Mouse (Mus musculus) kidney, embryonic 15.5 days (tissue): ENCODE measurements around the gene Adgrf5. TPM values are rescaled to one million over a fixed set of nuclear protein-coding genes. Genes with fewer than 3 reads are reported as not detected.
A peak's percentile ranks its signal among the peaks of the same experiment; 100 is the strongest.

ENCODE experiments used
- ATAC-seq: fragments of 200-750 bp; cut with Nextera tagmentation; replicated peaks from 2 replicates; pipeline ENCODE4 v1.8.0; 2017; ENCODE audit warnings: moderate TSS enrichment; ENCODE audit not compliant: low FRiP score
- H3K27ac ChIP-seq: fragments of 300-500 bp; sonication (generic); 2 replicates; pipeline ENCODE4 v1.5.1; 2015; ENCODE audit warnings: mild to moderate bottlenecking, inconsistent platforms
- H3K27me3 ChIP-seq: fragments of 300-500 bp; sonication (generic); 2 replicates; pipeline ENCODE4 v1.6.1; 2015; ENCODE audit warnings: inconsistent platforms
- H3K36me3 ChIP-seq: fragments of 300-500 bp; sonication (generic); 2 replicates; pipeline ENCODE4 v1.6.1; 2015; ENCODE audit warnings: inconsistent platforms
- H3K4me1 ChIP-seq: fragments of 300-500 bp; sonication (generic); 2 replicates; pipeline ENCODE4 v1.6.1; 2015; ENCODE audit warnings: inconsistent platforms
- H3K4me2 ChIP-seq: fragments of 300-500 bp; sonication (generic); 2 replicates; pipeline ENCODE4 v1.6.1; 2015; ENCODE audit warnings: moderate library complexity, mild to moderate bottlenecking, inconsistent platforms
- H3K4me3 ChIP-seq: fragments of 300-500 bp; sonication (generic); replicated peaks from 2 replicates; pipeline ENCODE4 v1.5.1; 2015; ENCODE audit warnings: mild to moderate bottlenecking, inconsistent platforms
- H3K9ac ChIP-seq: fragments of 300-500 bp; sonication (generic); 2 replicates; pipeline ENCODE4 v1.6.1; 2015; ENCODE audit warnings: mild to moderate bottlenecking, inconsistent platforms
- H3K9me3 ChIP-seq: fragments of 300-500 bp; sonication (generic); replicated peaks from 2 replicates; pipeline ENCODE4 v1.6.1; 2016; ENCODE audit warnings: inconsistent platforms
- WGBS: fragments of 180-500 bp; shearing (Covaris S2); methylation state at CpG from one replicate; pipeline ENCODE4 v1.1.7; 2015; ENCODE audit warnings: mixed read lengths; 5-methylcytosine and 5-hydroxymethylcytosine counted together
- polyA plus RNA-seq: library from polyadenylated mRNA; unstranded; fragments of >200 nt; fragmentation: Nextera tagmentation; extraction: Ambion mirVana; gene quantifications from 2 replicates; pipeline ENCODE4 v1.2.1, GENCODE M21; 2015

Adgrf5 gene
- polyA plus RNA-seq, 1 experiment from 2014 or later: 21.8 TPM

GRCm38 (mm10) chr17:43413182-43413581 is 52.9 kb downstream of the Adgrf5 start:
- no peaks in the 10 kb centered on the region for H3K36me3 ChIP-seq
- no peaks in the 10 kb centered on the region for H3K27me3 ChIP-seq
- H3K4me3 ChIP-seq: no peak overlapping the region
- no peak overlapping the region for H3K9ac ChIP-seq
- H3K4me2 ChIP-seq: no peak overlapping the region
- WGBS: 59% methylated on average over 7 of the region's 7 CpGs
- no peaks in the 10 kb centered on the region for H3K9me3 ChIP-seq
- peaks cover 6% of the 10 kb centered on the region; the same call in 1 of the 2 replicates for H3K4me1 ChIP-seq
- ATAC-seq: no peak
- H3K27ac ChIP-seq: peak overlapping the region; percentile 4; the same call in 1 of the 2 replicates

GRCm38 (mm10) chr17:43419204-43419603 is 59.0 kb downstream of the Adgrf5 start:
- Histone ChIP-seq H3K9ac (no peak overlapping the region), H3K36me3 (no peaks in the 10 kb centered on the region), H3K9me3 (no peaks in the 10 kb centered on the region), H3K27me3 (no peaks in the 10 kb centered on the region), H3K4me3 (no peak overlapping the region), H3K27ac (no peak overlapping the region), H3K4me2 (no peak overlapping the region), H3K4me1 (no peaks in the 10 kb centered on the region)
- WGBS: 87% methylated on average over 5 of the region's 5 CpGs
- ATAC-seq: no peak

GRCm38 (mm10) chr17:43420381-43420780 is 60.1 kb downstream of the Adgrf5 start:
- 83% methylated on average over 3 of the region's 3 CpGs for WGBS
- no peaks in the 10 kb centered on the region for H3K36me3 ChIP-seq
- no peak for ATAC-seq
- no peak overlapping the region for H3K4me2 ChIP-seq
- no peak overlapping the region for H3K4me3 ChIP-seq
- no peaks in the 10 kb centered on the region for H3K4me1 ChIP-seq
- H3K27me3 ChIP-seq: no peaks in the 10 kb centered on the region
- H3K9ac ChIP-seq: no peak overlapping the region
- no peaks in the 10 kb centered on the region for H3K9me3 ChIP-seq
- H3K27ac ChIP-seq: no peak overlapping the region

DNA sequence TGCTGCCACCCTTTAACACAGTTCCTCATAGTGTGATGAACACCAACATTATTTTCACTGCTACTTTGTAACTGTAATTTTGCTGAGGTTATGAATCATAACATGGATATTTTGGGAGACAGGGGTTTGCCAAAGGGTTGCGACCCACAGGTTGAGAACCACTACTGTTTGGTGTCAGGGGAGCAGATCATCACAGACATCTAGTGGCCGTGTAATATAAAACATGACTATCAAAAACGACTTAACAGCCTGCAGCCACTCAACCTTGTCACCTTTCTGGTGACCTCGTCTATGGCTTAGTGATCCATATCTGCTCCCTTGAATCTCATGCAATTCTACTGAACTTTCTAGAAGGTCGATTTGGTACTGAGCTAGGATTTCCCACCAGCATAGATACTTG is 63.7 kb downstream of the Adgrf5 start:
- H3K36me3 ChIP-seq: no peaks in the 10 kb centered on the region
- ATAC-seq: no peak
- no peaks in the 10 kb centered on the region for H3K9me3 ChIP-seq
- no peaks in the 10 kb centered on the region for H3K4me1 ChIP-seq
- H3K27ac ChIP-seq: no peak overlapping the region
- WGBS: 50% methylated on average over 5 of the region's 5 CpGs
- H3K4me3 ChIP-seq: no peak overlapping the region
- H3K9ac ChIP-seq: no peak overlapping the region
- H3K4me2 ChIP-seq: no peak overlapping the region
- H3K27me3 ChIP-seq: no peaks in the 10 kb centered on the region

DNA sequence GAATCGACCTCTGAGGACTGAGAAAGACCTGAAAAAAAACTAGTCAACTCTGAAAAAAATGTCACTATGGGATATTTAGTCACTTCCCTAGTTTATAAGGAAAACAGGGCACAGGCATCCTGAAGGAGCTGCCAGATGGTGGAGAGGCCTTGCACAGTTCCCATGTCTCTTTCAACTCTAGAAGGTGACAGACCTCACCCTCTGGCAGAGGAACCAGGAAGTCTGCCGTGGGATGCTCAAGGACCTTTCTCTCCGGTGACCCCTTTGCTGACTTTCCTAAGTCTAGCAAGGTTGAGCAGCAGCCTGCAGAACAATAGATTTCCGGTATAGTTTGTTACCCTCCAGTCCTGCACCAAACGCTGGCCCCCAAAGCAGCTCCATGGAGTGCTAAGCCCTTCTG is 71.4 kb downstream of the Adgrf5 start:
- ATAC-seq: 0 out of 2 replicates have a peak, but pooled peaks have one; percentile 33
- Histone ChIP-seq H3K4me2 (no peak overlapping the region), H3K4me1 (no peaks in the 10 kb centered on the region), H3K27me3 (no peaks in the 10 kb centered on the region), H3K9ac (no peak overlapping the region), H3K4me3 (no peak overlapping the region), H3K9me3 (no peaks in the 10 kb centered on the region), H3K36me3 (no peaks in the 10 kb centered on the region), H3K27ac (peak overlapping the region; percentile 42; the same call in 1 of the 2 replicates)
- 32% methylated on average over 5 of the region's 5 CpGs for WGBS

GRCm38 (mm10) chr17:43434485-43434884 is 74.2 kb downstream of the Adgrf5 start:
- Histone ChIP-seq H3K27ac (no peak overlapping the region), H3K9me3 (no peaks in the 10 kb centered on the region), H3K4me2 (no peak overlapping the region), H3K9ac (no peak overlapping the region), H3K4me3 (no peak overlapping the region), H3K27me3 (no peaks in the 10 kb centered on the region), H3K4me1 (no peaks in the 10 kb centered on the region), H3K36me3 (no peaks in the 10 kb centered on the region)
- 69% methylated on average over 8 of the region's 8 CpGs for WGBS
- ATAC-seq: no peak

DNA sequence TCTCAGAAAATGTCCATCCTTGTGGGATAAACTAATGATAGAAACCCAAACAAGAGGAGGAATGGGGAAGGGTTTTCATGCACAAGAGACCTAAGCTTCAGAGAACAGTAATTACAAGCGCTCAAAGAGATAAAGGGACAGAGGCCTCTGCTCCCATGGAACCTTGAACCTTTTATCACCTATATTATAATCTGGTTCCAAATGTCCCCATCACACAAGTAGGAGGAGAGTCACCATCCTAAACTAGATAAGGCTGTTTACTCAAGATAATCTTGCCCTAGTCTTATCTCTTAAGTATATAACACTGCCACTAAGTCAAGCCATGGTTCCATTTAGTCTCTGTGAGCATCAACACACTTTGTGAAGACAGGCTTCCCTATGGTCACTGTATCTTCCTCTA is 91.0 kb downstream of the Adgrf5 start:
- H3K9ac ChIP-seq: no peak overlapping the region
- H3K4me3 ChIP-seq: no peak overlapping the region
- no peaks in the 10 kb centered on the region for H3K27me3 ChIP-seq
- H3K4me1 ChIP-seq: no peaks in the 10 kb centered on the region
- WGBS: 93% methylated on average over 1 of the region's 1 CpGs
- H3K9me3 ChIP-seq: no peaks in the 10 kb centered on the region
- peaks cover 5% of the 10 kb centered on the region; the same call in 1 of the 2 replicates for H3K36me3 ChIP-seq
- no peak overlapping the region for H3K4me2 ChIP-seq
- H3K27ac ChIP-seq: no peak overlapping the region
- no peak for ATAC-seq

DNA sequence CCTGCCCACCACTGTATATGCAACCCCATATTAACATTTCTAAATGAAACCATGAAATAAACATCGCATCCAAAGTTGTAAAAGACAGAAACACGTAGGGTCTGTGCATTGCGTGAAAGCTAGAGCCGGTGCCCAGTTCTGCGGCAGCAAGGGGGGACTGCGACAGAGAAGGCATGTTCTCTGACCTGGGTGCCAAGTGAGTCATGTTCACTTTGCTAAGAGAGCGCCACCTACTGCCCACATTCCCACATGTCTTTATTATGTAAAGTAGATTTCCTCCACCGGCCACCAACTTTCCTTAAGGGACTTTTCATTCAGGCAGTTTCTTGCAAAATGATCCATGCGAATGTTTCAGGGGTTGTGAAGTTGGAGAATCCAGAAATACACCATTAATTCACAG is 98.3 kb downstream of the Adgrf5 start:
- WGBS: 13% methylated on average over 9 of the region's 9 CpGs
- H3K4me1 ChIP-seq: peaks cover 28% of the 10 kb centered on the region

DNA sequence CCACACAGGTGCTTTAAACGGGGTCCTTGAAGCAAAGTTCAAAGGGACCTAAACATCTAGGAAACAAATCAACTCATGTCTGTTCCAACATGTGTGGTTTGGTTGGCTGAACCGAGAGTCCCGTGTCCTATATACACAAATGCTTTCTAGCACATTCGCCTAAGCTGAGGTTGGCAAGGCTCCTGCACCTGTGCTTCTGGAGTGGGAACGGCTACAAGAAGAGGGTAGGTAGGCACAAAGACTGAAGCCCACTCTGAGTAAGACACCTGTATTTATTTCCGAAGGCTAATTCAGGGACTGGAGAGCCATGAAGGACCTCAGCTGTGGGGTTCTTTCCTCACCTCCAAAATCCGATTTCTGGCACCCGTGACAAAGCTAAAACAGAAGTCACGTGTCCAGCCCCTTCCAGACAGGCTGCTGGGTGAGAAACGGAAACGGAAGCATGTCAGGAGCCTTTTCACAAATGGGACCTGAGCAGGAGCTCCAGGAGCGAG is 99.5 kb downstream of the Adgrf5 start:
- Histone ChIP-seq H3K4me3 (no peak overlapping the region), H3K27ac (peak overlapping the region; percentile 45), H3K9me3 (no peaks in the 10 kb centered on the region), H3K9ac (no peak overlapping the region), H3K4me2 (peak overlapping the region; percentile 46), H3K27me3 (no peaks in the 10 kb centered on the region), H3K36me3 (no peaks in the 10 kb centered on the region), H3K4me1 (peaks cover 28% of the 10 kb centered on the region)
- 68% methylated on average over 12 of the region's 12 CpGs for WGBS
- ATAC-seq: no peak

More for the DNA sequence above, 98.3 kb downstream of the Adgrf5 start:
- Histone ChIP-seq H3K4me2 (no peak overlapping the region), H3K9ac (no peak overlapping the region), H3K27ac (no peak overlapping the region), H3K9me3 (no peaks in the 10 kb centered on the region), H3K27me3 (no peaks in the 10 kb centered on the region), H3K4me3 (no peak overlapping the region), H3K36me3 (no peaks in the 10 kb centered on the region)
- no peak for ATAC-seq

DNA sequence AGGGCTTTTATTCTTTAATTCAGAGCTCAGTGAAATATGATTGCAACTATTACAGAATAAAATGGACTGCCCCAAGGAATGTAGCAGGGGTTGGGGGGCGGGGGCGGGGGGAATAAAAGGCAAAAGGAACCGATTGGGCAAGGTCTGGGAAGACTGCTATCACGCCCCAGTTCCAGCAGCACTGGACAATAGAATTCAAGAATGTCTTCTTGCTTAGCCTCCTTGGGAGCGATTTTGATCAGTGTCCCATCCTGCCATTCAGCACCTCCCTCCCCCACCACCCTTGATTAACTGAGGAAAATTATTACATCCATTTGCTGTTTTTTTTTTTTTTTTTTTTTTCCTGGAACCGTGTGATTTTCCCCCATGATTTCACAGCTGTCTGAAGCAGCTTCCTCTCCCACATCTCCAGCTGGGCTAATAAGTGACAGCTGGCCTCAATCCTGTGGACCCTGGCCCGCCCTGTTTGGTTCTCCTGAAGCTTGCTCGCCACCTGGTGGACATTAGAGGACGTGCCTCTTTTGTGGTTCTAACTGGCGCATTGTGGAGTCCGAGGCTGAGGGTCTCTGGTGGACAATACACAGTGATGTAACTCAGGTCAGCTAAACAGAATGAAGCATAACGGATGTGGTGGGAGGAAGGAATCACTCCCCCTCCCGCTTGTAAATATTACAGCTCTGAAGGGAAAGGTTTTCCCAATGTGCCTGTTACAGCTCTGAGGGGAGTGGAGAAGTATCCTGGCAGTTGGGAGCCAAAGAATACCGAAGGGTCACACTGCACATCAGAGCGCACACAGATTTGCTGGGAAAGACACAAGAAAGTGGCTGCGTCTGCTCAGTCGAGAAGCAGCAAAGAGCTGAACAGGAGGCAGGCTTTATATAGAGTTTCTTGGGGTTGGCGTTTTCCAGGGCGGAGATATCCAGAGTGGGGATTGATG is 100.3 kb downstream of the Adgrf5 start:
- Histone ChIP-seq H3K36me3 (no peaks in the 10 kb centered on the region), H3K27ac (peak overlapping the region; percentile 54), H3K27me3 (no peaks in the 10 kb centered on the region), H3K4me2 (peak overlapping the region; percentile 46), H3K9me3 (no peaks in the 10 kb centered on the region), H3K9ac (0 out of 2 replicates have a peak overlapping the region, but pooled peaks have one; percentile 14), H3K4me1 (peaks cover 28% of the 10 kb centered on the region), H3K4me3 (no peak overlapping the region)
- WGBS: 25% methylated on average over 19 of the region's 19 CpGs
- ATAC-seq: peak; percentile 94

GRCm38 (mm10) chr17:43470039-43470438 is 109.8 kb downstream of the Adgrf5 start:
- H3K36me3 ChIP-seq: no peaks in the 10 kb centered on the region
- H3K27ac ChIP-seq: no peak overlapping the region
- H3K4me3 ChIP-seq: no peak overlapping the region
- H3K4me1 ChIP-seq: peaks cover 7% of the 10 kb centered on the region; the same call in 1 of the 2 replicates
- no peak overlapping the region for H3K4me2 ChIP-seq
- 48% methylated on average over 3 of the region's 3 CpGs for WGBS
- ATAC-seq: no peak
- no peak overlapping the region for H3K9ac ChIP-seq
- no peaks in the 10 kb centered on the region for H3K27me3 ChIP-seq
- no peaks in the 10 kb centered on the region for H3K9me3 ChIP-seq

DNA sequence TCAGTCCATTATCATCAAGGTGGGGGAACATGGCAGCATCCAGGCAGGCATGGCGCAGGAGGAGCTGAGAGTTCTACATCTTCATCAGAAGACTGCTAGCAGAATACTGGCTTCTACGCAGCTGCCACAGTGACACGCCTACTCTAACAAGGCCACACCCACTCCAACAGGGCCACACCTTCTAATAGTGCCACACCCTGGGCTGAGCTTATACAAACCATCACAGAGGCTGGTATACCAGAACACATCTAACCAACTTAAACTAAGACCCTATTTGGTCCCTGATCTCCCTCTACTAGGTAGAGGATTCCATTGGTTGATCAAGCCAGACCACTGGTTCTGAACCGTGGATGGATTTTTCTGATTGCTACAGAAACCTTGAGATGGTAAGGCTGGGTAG is 112.3 kb downstream of the Adgrf5 start:
- no peak for ATAC-seq
- no peaks in the 10 kb centered on the region for H3K9me3 ChIP-seq

More for the DNA sequence above, 112.3 kb downstream of the Adgrf5 start:
- no peak overlapping the region for H3K9ac ChIP-seq
- no peak overlapping the region for H3K4me3 ChIP-seq
- H3K27me3 ChIP-seq: no peaks in the 10 kb centered on the region
- no peaks in the 10 kb centered on the region for H3K36me3 ChIP-seq
- H3K4me2 ChIP-seq: no peak overlapping the region
- H3K4me1 ChIP-seq: peaks cover 7% of the 10 kb centered on the region; the same call in 1 of the 2 replicates
- 83% methylated on average over 4 of the region's 4 CpGs for WGBS
- no peak overlapping the region for H3K27ac ChIP-seq
